Mouse (Mus musculus) spleen, adult 2 months (tissue): ENCODE measurements around the gene Tbx10.

ENCODE experiments used
- CTCF ChIP-seq: fragments of 200-500 bp; IDR thresholded peaks from 2 replicates; pipeline ENCODE4 v1.5.1; 2011; ENCODE audit warnings: mild to moderate bottlenecking, inconsistent platforms; ENCODE audit not compliant: insufficient read depth, insufficient read length, insufficient replicate concordance; ENCODE audit errors: extremely low read depth
- POLR2A ChIP-seq: fragments of 200-500 bp; IDR thresholded peaks from 2 replicates; pipeline ENCODE4 v1.6.1; 2011; ENCODE audit warnings: low read depth, low read length, inconsistent platforms

GRCm38 (mm10) chr19:3959030-3959429 is 33.5 kb upstream of the Tbx10 start:
- TF ChIP-seq CTCF (no peak), POLR2A (no peak)
